Mouse (Mus musculus) thymus, adult 2 months (tissue): ENCODE data around the gene Gpr155.

Source experiments
- CTCF ChIP-seq: fragments of 200-500 bp; IDR thresholded peaks from 2 replicates; pipeline ENCODE4 v1.5.1; 2012; ENCODE audit warnings: mild to moderate bottlenecking, control low read depth, low read length, moderate library complexity, borderline replicate concordance; ENCODE audit not compliant: control insufficient read depth, poor library complexity, insufficient read depth; ENCODE audit errors: extremely low read depth
- POLR2A ChIP-seq: fragments of 200-500 bp; IDR thresholded peaks from 2 replicates; pipeline ENCODE4 v1.6.1; 2012; ENCODE audit warnings: mild to moderate bottlenecking, low read length, control low read depth, moderate library complexity; ENCODE audit not compliant: control insufficient read depth, poor library complexity, insufficient read depth; ENCODE audit errors: extremely low read depth

- TF ChIP-seq POLR2A = no peak
- no peak for TF ChIP-seq CTCF
Measured at GRCm38 (mm10) chr2:73359941-73360340, 26.4 kb downstream of the Gpr155 start.
